Mouse (Mus musculus) testis, adult 2 months (tissue): Measurements from ENCODE around the gene Arhgap9. TPM values are rescaled to one million over a fixed set of nuclear protein-coding genes. Genes with fewer than 3 reads are reported as not detected.

Experiments
- H3K27ac ChIP-seq: fragments of 200-500 bp; 2 replicates; pipeline ENCODE4 v1.5.1; 2012; ENCODE audit warnings: low read depth, low read length; ENCODE audit not compliant: control insufficient read depth, insufficient read depth
- H3K27me3 ChIP-seq: fragments of 200-500 bp; 2 replicates; pipeline ENCODE4 v1.6.1; 2012; ENCODE audit warnings: mild to moderate bottlenecking, low read length, moderate library complexity; ENCODE audit not compliant: control insufficient read depth, insufficient read depth
- H3K36me3 ChIP-seq: fragments of 200-500 bp; 2 replicates; pipeline ENCODE4 v1.6.1; 2012; ENCODE audit warnings: mild to moderate bottlenecking, low read length; ENCODE audit not compliant: control insufficient read depth, insufficient read depth
- H3K4me1 ChIP-seq: fragments of 200-500 bp; 2 replicates; pipeline ENCODE4 v1.6.1; 2012; ENCODE audit warnings: low read length; ENCODE audit not compliant: control insufficient read depth, insufficient read depth
- H3K4me3 ChIP-seq: fragments of 200-500 bp; 2 replicates; pipeline ENCODE4 v1.5.1; 2012; ENCODE audit warnings: low read depth, mild to moderate bottlenecking, low read length, moderate library complexity, mixed read lengths; ENCODE audit not compliant: control insufficient read depth
- CTCF ChIP-seq: fragments of 200-500 bp; IDR thresholded peaks from 2 replicates; pipeline ENCODE4 v1.5.1; 2012; ENCODE audit warnings: low read depth, mild to moderate bottlenecking, inconsistent platforms, low read length, moderate library complexity; ENCODE audit not compliant: control insufficient read depth, insufficient read depth, insufficient replicate concordance
- POLR2A ChIP-seq: fragments of 200-500 bp; IDR thresholded peaks from 2 replicates; pipeline ENCODE4 v1.6.1; 2012; ENCODE audit warnings: low read depth, mild to moderate bottlenecking, inconsistent platforms, low read length, moderate library complexity; ENCODE audit not compliant: control insufficient read depth
- polyA plus RNA-seq: library from polyadenylated mRNA; depleted of rRNA; stranded (reverse); fragments of >200 nt; gene quantifications from 2 replicates; pipeline ENCODE4 v1.2.3, GENCODE M21; 2012

Gene Arhgap9
- polyA plus RNA-seq, 1 experiment = 0.32 TPM

DNA sequence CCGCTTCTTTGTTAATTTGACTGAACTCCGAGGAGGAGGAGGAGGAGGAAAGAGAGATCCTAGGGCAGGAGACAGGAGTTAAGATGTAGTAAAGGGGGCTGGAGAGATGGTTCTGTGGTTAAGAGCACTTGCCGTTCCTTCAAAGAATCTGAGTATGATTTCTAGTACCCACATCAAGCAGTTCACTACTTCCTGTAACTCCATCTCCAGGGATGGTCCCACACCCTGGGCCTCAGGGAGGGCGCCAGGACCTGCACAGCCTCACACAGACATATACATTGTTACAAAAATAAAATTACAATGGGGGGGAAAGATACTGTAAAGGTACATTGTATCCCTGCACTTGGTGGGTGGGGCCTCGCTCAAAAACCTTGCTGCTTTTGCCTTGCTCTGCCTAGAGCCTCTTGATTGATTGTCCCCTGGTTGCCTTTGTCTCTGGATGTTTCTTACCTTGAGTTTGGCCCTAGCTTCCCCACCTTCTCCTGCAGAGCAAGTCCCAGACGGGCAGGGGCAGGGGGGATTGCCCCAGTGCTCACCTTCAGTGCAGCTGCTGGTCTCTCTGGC, 15.9 kb downstream of the Arhgap9 start:
- Histone ChIP-seq H3K4me3 (no peak overlapping the region), H3K27ac (no peak overlapping the region), H3K27me3 (no peaks in the 10 kb centered on the region), H3K4me1 (peaks cover 19% of the 10 kb centered on the region), H3K36me3 (no peaks in the 10 kb centered on the region)
- TF ChIP-seq POLR2A (no peak), CTCF (no peak)

DNA sequence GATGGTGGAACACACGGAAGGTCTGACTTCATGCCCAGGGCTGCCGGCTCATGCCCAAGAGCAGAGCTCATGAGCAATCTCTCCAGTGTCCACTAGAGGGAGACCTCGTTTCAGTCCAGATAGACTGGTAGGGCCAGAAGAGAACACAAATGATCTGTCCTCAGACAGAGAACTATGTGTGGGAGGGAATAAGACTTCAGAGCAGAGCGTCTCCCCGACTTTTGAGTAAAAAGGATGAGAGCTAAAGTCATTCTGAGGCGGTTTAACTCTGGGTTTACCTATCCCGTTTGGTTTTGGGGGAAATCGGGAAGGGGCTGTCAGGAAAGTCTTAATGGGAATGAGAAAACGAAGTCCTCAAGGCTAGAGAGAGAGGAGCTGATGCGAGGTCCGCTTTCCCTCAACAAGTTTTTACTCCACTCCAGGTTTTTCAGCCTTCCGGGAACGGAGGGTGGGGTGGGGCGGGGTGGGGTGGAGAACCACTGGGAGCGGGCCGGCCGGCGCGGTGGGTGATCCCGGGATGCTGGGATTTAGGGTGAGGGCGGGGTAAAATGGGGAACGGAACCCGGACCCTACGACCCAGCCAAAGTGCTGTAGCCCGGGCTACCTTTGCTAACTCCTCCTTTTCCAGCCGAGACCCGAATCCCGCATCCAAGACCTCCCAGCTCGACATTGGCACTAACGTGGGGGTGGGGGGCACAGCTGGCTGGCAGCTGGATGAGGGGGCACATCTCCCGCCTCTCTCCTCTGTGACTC, 17.3 kb downstream of the Arhgap9 start:
- peak; percentile 83; the same call in 1 of the 2 replicates for TF ChIP-seq CTCF
- TF ChIP-seq POLR2A = no peak
- peak overlapping the region; percentile 52; the same call in 1 of the 2 replicates for H3K27ac ChIP-seq

DNA sequence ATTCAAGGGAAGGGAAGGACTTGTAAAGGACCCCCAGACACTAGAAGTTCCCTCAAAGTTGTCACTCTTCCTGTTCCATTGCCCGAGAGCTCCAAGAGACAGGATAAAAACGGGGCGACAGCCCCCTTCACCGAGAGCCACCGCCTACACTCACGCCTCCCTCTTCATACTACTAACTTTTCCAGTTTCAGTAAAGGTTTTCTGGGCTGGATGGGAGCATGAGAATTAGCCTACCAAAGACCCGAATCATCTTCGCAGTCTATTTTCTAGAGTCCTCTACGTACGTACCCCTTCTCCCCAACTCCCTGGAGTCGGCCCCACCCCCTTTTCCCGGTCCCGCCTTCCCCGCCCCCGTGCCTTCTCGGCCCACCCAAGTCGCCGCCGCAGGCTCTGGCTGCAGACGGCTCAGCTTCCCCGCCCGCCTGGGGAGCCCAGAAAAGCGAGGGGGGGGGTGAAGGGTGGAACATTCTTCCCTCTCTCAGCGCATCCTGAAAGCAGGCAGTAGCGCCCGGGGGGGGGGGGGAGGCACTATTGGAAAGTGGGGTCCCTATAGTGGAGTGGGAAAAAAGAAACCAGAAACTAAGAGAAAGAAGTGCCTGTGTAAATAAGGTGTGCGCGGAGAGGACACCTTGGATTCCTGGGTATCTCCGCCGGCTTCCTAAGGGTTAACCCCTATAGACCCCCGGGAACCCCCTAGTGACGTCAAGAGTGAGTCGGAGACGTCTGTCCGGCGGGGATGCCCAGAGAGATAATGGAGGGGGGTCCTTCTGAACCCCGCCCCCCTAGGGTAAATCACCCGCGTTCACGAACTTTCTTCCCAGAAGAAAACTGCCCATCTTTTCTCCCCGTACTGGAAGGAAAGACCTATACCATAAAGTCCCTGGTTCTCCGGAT, 18.2 kb downstream of the Arhgap9 start:
- Histone ChIP-seq H3K36me3 (no peaks in the 10 kb centered on the region), H3K27me3 (no peaks in the 10 kb centered on the region), H3K4me1 (peaks cover 19% of the 10 kb centered on the region), H3K27ac (peak overlapping the region; percentile 52; the same call in 1 of the 2 replicates), H3K4me3 (peak overlapping the region; percentile 50)
- TF ChIP-seq POLR2A (no peak), CTCF (no peak)

More for the DNA sequence above, 17.3 kb downstream of the Arhgap9 start:
- Histone ChIP-seq H3K4me3 (peak overlapping the region; percentile 50), H3K27me3 (no peaks in the 10 kb centered on the region), H3K36me3 (no peaks in the 10 kb centered on the region), H3K4me1 (peaks cover 19% of the 10 kb centered on the region)

- TF ChIP-seq POLR2A (no peak), CTCF (no peak)
- Histone ChIP-seq H3K27me3 (no peaks in the 10 kb centered on the region), H3K36me3 (no peaks in the 10 kb centered on the region), H3K4me3 (peak overlapping the region; percentile 20), H3K4me1 (peaks cover 19% of the 10 kb centered on the region), H3K27ac (no peak overlapping the region)
Measured at GRCm38 (mm10) chr10:127340577-127341359, 19.0 kb downstream of the Arhgap9 start.

GRCm38 (mm10) chr10:127341360-127341690, 19.6 kb downstream of the Arhgap9 start:
- H3K4me3 ChIP-seq = no peak overlapping the region
- TF ChIP-seq CTCF (no peak), POLR2A (no peak)
- H3K27me3 ChIP-seq = no peaks in the 10 kb centered on the region
- no peaks in the 10 kb centered on the region for H3K36me3 ChIP-seq
- peaks cover 19% of the 10 kb centered on the region for H3K4me1 ChIP-seq
- H3K27ac ChIP-seq = no peak overlapping the region

DNA sequence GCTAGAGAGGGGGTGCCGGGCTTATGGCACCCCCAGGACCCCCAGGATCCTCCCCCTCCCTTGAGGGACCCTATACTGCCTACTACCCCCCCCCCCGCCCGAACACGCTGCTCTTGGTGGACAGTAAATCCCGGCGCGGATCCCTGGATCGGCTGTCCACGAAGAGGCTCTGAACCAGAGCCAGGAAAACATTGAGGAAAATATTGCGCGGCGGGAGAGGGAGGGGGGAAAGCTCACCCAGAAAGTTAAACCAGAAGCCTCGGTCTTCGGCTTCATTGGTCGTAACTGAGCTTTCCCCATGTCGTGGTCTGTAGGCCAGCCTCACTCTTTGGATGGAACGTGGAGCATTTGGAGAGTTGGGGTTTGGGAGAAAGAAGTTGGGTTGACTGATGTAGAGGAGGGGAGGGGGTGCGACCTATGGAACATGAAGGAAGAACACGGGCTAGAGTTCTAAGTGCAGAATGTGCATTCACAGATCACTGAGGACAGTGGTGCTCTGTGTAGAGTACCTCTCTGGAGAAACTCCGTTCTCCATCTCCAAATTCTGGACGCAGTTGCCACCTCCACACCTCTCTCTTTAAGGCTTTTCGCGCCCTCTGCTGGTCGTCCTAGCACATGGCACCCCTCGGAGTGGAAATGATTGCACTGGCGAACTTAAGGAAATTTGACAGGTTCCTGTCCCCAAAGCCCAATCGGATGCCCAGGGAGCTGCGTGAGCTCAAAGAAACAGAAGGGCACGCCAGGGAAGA, 20.3 kb downstream of the Arhgap9 start, which contains the start of gene Gli1:
TSS of gene Gli1 (minus strand) at position 84 of the 749 bp plus-strand sequence.
- H3K27me3 ChIP-seq = no peaks in the 10 kb centered on the region
- peak within 1 kb of the TSS; percentile 50 for H3K4me3 ChIP-seq
- H3K4me1 ChIP-seq = peaks cover 19% of the 10 kb centered on the region
- H3K36me3 ChIP-seq = no peaks in the 10 kb centered on the region
- TF ChIP-seq POLR2A (no peak), CTCF (peak; percentile 89)
- no peak within 1 kb of the TSS; the same call in 1 of the 2 replicates for H3K27ac ChIP-seq
